Mouse (Mus musculus) myocyte (in vitro differentiated cells): ENCODE results near the gene Usp34.

Source experiments
- CEBPB ChIP-seq: IDR thresholded peaks from 2 replicates; pipeline ENCODE4 v1.6.1; 2011; ENCODE audit warnings: mild to moderate bottlenecking, moderate library complexity; ENCODE audit not compliant: poor library complexity, insufficient read depth, severe bottlenecking
- E2F4 ChIP-seq: IDR thresholded peaks from one replicate; pipeline ENCODE4 v1.6.1; 2011; ENCODE audit warnings: mild to moderate bottlenecking, control low read depth, moderate library complexity; ENCODE audit not compliant: insufficient read depth
- MAX ChIP-seq: IDR thresholded peaks from one replicate; pipeline ENCODE4 v1.6.1; 2011; ENCODE audit warnings: low read depth, mild to moderate bottlenecking, control low read depth
- MYOD1 ChIP-seq, 3 experiments: IDR thresholded peaks; one replicate each; pipeline ENCODE4 v1.6.1; 2011; ENCODE audit warnings: control low read depth in 2 of 3, low read depth in 2 of 3, mild to moderate bottlenecking in 2 of 3, moderate library complexity in 1 of 3; ENCODE audit not compliant: insufficient read length in 2 of 3, control insufficient read depth in 1 of 3
- POLR2A ChIP-seq: IDR thresholded peaks from one replicate; pipeline ENCODE4 v1.6.1; 2011; ENCODE audit warnings: low read depth, mild to moderate bottlenecking, control low read depth, moderate library complexity; ENCODE audit not compliant: insufficient read length
- POLR2AphosphoS2 ChIP-seq: IDR thresholded peaks from one replicate; pipeline ENCODE4 v1.6.1; 2011; ENCODE audit warnings: low read depth, control low read depth; ENCODE audit not compliant: insufficient read length
- REST ChIP-seq: IDR thresholded peaks from one replicate; pipeline ENCODE4 v1.6.1; 2011; ENCODE audit warnings: mild to moderate bottlenecking, control low read depth, moderate library complexity; ENCODE audit not compliant: insufficient read depth, insufficient read length
- TCF12 ChIP-seq: IDR thresholded peaks from one replicate; pipeline ENCODE4 v1.6.1; 2011; ENCODE audit warnings: mild to moderate bottlenecking, control low read depth; ENCODE audit not compliant: poor library complexity, insufficient read depth, severe bottlenecking
- USF1 ChIP-seq: IDR thresholded peaks from one replicate; pipeline ENCODE4 v1.6.1; 2011; ENCODE audit warnings: low read depth, mild to moderate bottlenecking, control low read depth, moderate library complexity

DNA sequence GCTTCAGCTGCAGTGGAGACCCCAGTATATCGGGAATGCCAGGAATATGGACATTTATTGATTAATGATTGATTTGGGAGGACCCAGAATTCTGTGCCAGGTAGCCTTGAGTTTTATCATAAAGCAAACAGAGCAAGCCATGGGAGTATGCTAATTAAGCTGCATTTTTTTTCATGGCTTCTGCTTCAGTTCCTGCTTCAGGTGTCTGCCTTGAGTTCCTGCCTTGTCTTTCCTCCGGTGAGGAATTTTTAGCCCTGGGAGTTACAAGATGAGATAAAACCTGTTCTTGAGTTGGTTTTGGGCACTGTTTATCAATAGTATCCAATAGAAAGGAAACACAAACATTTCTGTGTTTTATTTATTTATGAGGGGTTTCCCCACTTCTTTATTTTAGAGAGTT lies 22.7 kb downstream of the Usp34 start:
- no peak for TF ChIP-seq MYOD1 (IDR thresholded peaks at IDR 0.05; ENCODE audit: control insufficient read depth in 1 of 3, insufficient read length in 2 of 3, low read depth in 2 of 3)
- TF ChIP-seq MAX = no peak
- no peak for TF ChIP-seq USF1
- TF ChIP-seq POLR2A = no peak
- no peak for TF ChIP-seq CEBPB
- no peak for TF ChIP-seq POLR2AphosphoS2
- no peak for TF ChIP-seq E2F4
- TF ChIP-seq TCF12 = no peak
- no peak for TF ChIP-seq REST
